Comparison of ENCODE assay signal across 11 mouse cellular contexts in genomic region chr2:71194137-71194960, GRCm38 (mm10). TPM values are rescaled to one million over a fixed set of nuclear protein-coding genes. Genes with fewer than 3 reads are reported as not detected.
DNase-seq lines count a peak whose midpoint lies in the region; ATAC-seq lines count a peak whose summit lies in the region.
"Had no signal": no experiment of that assay in that cellular context is flagged by ENCODE, and none has a peak within 500 bp of the region (broad histone marks: within the 10 kb centered on the region; RNA-seq: fewer than 3 reads in every experiment).

No protein-coding gene starts in this region.

- peak; percentile 76 for ATAC-seq in cerebellum, adult (ENCODE audit: insufficient number of reproducible peaks, low FRiP score, low TSS enrichment)
- peak; percentile 35 for ATAC-seq in granulocyte monocyte progenitor cell, adult 5-6 weeks (replicated peaks; ENCODE audit: poor library complexity, severe bottlenecking)
- ATAC-seq: Patski had no signal

- DNase-seq in cerebellum, adult 11-12 months = no peak
- DNase-seq in left cerebral cortex, postnatal 25 days (ENCODE audit: low spot score in 2 of 2) = peak; percentile 6 to 21
- DNase-seq in left cerebral cortex, postnatal 10 days (ENCODE audit: extremely low spot score in 1 of 2, low spot score in 2 of 2) = no peak
- DNase-seq in adipocyte (ENCODE audit: low spot score) = peak; percentile 43
- DNase-seq in urinary bladder, postnatal 36 days (ENCODE audit: low spot score in 2 of 2) = no peak
- no peak for DNase-seq in natural killer cell, adult 2 months (ENCODE audit: low spot score in 2 of 2)
- DNase-seq: heart, adult 2 months; thymus, adult 2 months had no signal

- intact Hi-C loops in left cerebral cortex, postnatal 25 days (cut with DNase I) = no loop called here
- intact Hi-C loops in left cerebral cortex, postnatal 10 days (cut with DNase I) = no loop called here

RNA-seq across cellular contexts. Expression of gene Dync1i2, which starts 17.2 kb away (rescaled TPM):
- 100 to 1,000 TPM; 134 to 135 TPM for total RNA-seq in left cerebral cortex, postnatal 25 days (2021)
- 100 to 1,000 TPM; 179 to 183 TPM for total RNA-seq in left cerebral cortex, postnatal 10 days (2021)
- total RNA-seq in granulocyte monocyte progenitor cell, adult 5-6 weeks (2014; fragmentation: Nextera tagmentation) = 52.7 and 69.3 TPM in 2 replicates
- 75.0 and 78.3 TPM in 2 replicates for total RNA-seq in granulocyte monocyte progenitor cell, adult 5-6 weeks (2017)

Comparison
In these comparisons a context has a peak if more than half of its experiments do, and no peak if none do; other contexts are left out.
1. DNase-seq: peak in left cerebral cortex, postnatal 25 days (2 of 2) and adipocyte (single experiment); none in cerebellum, adult 11-12 months (single experiment), left cerebral cortex, postnatal 10 days (0 of 2), urinary bladder, postnatal 36 days (0 of 2) and natural killer cell, adult 2 months (0 of 2).